Mouse (Mus musculus): ENCODE results near the gene Nsrp1.

Nsrp1 gene

GRCm38 (mm10) chr11:77042816-77043215, 35.4 kb downstream of the Nsrp1 start:
- no peak for DNase-seq (ENCODE audit: low spot score)

DNA sequence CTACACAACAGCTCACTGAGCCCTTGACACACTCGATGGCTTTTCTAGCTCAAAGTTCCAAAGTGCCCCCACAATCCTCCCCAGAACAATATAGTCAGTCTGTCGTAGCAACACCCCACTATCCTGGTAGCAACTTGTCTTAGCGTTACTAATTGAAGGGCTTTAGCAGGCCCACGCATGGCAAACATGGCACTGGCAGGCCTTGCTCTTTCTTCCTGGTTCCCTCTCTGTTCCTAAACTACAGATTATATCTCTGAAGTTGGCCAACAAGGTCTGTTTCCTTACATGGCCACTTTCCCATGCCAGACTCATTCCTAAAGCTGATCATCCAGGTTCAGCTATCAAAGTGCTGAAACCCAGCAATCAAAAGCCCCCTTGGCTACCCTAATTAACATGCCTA, 36.3 kb downstream of the Nsrp1 start:
- DNase-seq (ENCODE audit: low spot score): no peak

- no peak for DNase-seq (ENCODE audit: low spot score)
Observed at GRCm38 (mm10) chr11:77031151-77031934, 46.9 kb downstream of the Nsrp1 start.

DNA sequence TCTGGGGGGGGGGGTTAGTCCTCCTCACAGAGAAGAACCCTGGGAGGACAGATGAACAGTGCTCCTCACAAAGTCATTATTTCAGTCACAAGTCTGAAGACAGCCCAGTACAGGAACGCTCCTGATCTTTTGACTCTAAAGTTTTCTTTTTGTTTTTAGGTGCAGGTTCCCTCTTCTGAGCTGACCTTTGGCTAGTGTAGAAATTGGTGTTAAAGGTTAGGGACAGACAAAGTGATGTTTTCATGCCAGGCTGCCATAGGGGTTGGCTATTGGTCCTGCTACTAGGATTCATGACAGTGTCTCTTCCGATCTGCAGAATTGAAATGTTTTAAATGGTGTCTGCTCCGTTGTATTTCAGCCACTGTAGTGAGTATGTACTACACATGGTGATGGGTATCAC, 50.1 kb downstream of the Nsrp1 start:
- no peak for DNase-seq (ENCODE audit: low spot score)

GRCm38 (mm10) chr11:77026559-77026958, 51.7 kb downstream of the Nsrp1 start:
- DNase-seq (ENCODE audit: low spot score): no peak

GRCm38 (mm10) chr11:77021749-77022396, 56.4 kb downstream of the Nsrp1 start:
- DNase-seq (ENCODE audit: low spot score): no peak

DNA sequence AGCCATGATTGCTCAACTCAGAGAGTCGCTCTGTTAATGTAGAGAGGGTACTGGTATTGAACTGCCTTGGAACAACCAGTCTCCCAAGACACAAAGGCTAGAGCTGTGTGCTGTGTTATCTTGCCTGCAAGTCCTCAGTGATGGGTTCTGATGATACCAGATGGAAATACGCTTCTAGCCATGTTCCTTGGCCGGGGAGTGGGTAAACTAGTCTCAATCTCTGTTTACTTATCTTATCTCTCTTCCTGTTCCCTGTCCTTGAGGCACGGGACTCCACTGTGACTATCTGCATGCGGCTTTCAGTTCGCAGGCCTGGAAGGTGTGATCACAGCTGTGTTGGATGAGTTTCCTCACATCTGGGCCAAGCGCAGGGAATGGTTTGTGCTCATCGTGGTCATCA, 58.7 kb downstream of the Nsrp1 start:
- DNase-seq (ENCODE audit: low spot score): no peak

DNA sequence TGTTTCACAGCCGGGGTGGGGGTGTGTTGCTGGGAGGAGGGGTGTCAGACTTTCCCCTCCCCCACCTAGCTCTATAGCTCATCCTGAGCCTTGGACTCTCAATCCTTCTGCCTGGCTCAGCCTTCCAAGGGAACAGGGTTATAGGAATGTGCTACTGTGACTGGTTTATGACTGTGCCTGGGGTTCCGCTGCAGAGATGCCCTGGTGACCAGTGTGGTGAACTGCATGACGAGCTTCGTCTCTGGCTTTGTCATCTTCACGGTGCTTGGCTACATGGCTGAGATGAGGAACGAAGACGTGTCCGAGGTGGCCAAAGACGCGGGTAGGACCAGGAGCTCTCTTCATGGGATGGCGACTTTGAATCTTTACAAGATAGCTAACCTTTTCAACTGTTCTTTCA, 60.2 kb downstream of the Nsrp1 start:
- no peak for DNase-seq (ENCODE audit: low spot score)

DNA sequence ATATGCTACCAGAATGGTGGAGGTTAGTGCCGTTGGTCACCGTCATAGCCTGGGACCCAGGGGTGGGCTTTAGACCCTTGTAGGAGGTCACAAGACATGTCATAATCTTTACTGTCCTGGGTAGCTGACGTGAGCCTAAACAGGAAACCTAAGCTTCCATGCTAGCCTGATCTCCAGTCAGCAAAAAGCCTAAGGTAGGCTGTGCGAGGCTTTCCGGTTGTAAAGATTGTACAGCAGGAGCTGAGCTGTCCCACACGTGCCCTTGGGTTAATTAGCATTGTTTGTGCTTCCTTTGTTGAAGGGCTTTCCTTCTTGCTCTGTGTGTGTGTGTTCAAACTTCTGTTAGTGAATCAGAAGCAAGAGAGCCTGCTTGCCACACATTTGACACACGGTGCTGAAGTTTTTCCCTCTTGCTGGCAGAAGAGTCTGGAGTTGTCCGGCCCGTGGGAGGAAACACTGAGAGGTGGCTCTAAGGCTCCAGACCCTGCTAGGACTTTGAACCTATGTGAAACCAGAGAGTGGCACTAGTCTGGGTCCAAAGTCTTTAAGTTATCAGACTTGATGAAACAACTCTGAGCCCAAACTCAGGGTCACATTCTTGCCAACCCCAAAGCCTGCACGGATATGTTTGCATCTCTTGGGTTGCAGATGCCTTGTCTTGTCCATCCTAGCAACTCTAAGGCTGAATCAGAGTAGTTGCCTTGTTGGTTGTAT, 67.3 kb downstream of the Nsrp1 start:
- DNase-seq (ENCODE audit: low spot score): no peak

- DNase-seq (ENCODE audit: low spot score): no peak
Observed at GRCm38 (mm10) chr11:77009069-77010025, 68.9 kb downstream of the Nsrp1 start.

- no peak for DNase-seq (ENCODE audit: low spot score)
Observed at GRCm38 (mm10) chr11:77006616-77007015, 71.6 kb downstream of the Nsrp1 start.

DNA sequence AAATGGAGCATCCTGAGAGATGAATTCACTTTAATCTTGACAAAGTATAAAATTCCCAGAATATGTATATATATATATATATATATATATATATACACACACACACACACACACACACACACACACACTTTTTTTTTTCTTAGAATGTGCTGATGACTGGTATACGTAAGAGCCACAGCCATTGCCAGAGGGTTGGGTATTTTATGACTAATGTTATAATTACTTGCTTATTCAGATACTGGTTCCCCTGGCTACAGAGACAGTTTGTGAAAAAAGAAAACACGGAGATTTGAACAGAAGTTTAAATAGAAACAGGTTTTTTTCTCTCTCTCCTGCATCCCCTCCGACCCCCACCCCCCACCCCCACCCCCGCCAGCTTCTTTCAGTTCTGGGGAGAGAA, 72.4 kb downstream of the Nsrp1 start:
- DNase-seq (ENCODE audit: low spot score): no peak

- DNase-seq (ENCODE audit: low spot score): no peak
Observed at GRCm38 (mm10) chr11:77002361-77002760, 75.9 kb downstream of the Nsrp1 start.

DNA sequence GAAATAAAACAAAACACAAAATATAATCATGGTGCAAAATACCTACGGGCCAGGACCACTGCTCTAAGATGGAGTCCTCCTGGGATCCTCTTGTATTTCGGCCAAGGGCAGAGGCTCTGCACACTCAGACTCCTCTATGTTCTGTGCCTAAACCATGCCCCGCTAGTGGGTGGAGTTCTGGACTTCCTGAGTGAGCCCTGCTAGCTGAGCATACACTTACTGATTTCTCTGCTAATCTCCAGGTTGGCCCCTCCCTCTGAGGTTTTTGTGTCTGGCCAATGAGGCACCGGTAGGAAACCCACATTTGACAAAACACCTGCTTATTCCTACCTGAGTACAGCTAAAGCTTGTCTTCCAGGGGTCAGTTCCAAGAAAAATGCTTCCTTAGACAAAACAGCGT, 77.5 kb downstream of the Nsrp1 start:
- DNase-seq (ENCODE audit: low spot score): no peak

DNA sequence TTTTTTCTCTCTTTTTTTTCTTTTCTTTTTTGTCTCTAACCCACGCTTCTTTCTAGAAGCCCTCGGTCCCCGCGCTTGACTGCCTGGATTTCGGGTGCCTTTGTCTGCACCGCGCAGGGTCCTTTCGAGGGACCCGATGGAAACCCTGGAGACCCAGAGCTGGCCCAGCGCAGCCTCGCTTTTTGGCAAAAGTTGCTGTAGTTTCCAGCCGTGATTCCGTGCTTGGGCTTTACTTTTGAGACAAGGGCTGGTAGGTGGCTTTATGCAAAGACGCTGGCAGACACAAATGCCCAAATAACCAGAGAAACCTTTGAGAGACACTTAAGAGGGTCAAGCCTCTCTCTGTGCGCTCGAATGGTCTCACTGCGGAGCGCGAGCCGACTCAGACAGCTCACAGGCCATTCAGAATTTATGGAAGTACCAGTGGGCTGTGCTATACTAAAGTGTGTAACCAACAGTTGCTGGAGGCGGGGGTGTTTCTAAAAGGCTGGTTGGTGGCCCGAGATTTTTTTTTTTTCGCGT, 79.5 kb downstream of the Nsrp1 start:
- DNase-seq (ENCODE audit: low spot score): no peak

DNA sequence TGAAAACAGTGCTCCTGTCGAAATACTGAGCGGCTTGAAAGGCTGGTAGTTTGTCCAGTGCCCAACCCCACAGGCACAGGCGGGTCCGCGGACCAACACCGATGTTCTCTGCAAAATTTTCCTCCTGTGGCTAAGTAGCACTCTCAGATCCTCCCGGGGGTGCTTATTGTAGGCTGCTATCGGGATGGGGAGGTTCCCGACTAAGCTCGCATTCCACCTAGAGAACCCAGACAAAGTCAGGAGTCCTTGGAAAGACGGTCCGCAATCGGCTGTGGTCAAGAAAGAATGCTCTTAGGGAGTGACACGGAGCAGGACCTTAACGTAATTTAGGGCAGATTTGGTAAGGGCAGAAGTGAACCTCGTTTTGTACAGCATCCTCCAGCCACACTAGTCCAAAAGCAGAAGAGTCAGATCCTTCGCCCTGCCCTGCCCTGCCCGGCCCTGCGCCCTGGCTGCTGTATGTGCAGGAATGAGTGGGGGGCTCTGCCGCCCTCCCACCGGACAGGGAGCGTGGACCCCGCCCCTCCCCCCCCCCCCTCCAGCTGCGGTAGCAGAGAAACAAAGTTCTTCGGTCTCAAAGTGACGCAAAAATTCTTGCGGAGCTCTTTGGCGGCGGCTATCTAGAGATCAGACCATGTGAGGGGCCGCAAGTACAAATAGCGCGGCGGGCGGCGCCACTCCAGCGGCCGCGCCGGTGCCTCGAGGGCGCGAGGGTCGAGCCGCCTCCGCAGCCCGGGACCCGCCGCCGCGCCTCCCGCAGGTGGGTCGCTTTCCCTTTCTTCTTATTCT, 80.1 kb downstream of the Nsrp1 start, which contains the start of gene Slc6a4:
Gene Slc6a4, plus strand, starts transcription at position 688 of the 789 bp plus-strand sequence.
- DNase-seq (ENCODE audit: low spot score): no peak

DNA sequence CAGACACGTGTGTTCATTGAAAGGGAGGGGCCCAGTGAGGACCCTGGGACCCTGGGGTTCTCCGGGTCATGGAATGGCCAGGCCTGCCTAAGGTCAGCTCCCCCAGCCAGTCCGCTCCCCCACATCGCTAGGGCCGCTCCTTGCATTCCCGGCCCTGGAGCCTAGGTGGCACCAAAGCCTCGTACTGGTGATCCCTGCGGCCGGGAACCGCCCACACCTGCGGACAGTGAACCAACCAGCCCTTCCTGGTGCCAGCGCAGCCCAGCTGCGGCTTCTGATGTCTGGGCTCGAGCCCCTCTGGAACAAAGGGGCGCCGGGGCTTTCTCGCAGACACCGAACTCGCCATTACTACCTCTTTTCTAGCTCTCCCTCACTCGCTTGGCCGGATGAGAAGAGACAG, 80.9 kb downstream of the Nsrp1 start:
- DNase-seq (ENCODE audit: low spot score): peak; percentile 24

- DNase-seq (ENCODE audit: low spot score): no peak
Observed at GRCm38 (mm10) chr11:76995966-76996672, 82.1 kb downstream of the Nsrp1 start.
